Mouse (Mus musculus) limb, embryonic 13.5 days (tissue): Measurements from ENCODE around the gene Wnt3. TPM values are rescaled to one million over a fixed set of nuclear protein-coding genes. Genes with fewer than 3 reads are reported as not detected.

ENCODE experiments used
- ATAC-seq: fragments of 200-750 bp; cut with Nextera tagmentation; 2 replicates; pipeline ENCODE4 v1.8.0; 2017; ENCODE audit warnings: low read depth, moderate number of reproducible peaks, moderate TSS enrichment; ENCODE audit not compliant: low FRiP score
- H3K27ac ChIP-seq: fragments of 300-500 bp; sonication (generic); 2 replicates; pipeline ENCODE4 v1.5.1; 2015; ENCODE audit warnings: inconsistent platforms, mild to moderate bottlenecking, moderate library complexity
- H3K27me3 ChIP-seq: fragments of 300-500 bp; sonication (generic); 2 replicates; pipeline ENCODE4 v1.6.1; 2015; ENCODE audit warnings: mild to moderate bottlenecking, inconsistent platforms
- H3K36me3 ChIP-seq: fragments of 300-500 bp; sonication (generic); 2 replicates; pipeline ENCODE4 v1.6.1; 2015; ENCODE audit warnings: inconsistent platforms, mild to moderate bottlenecking, moderate library complexity
- H3K4me1 ChIP-seq: fragments of 300-500 bp; sonication (generic); 2 replicates; pipeline ENCODE4 v1.6.1; 2015; ENCODE audit warnings: inconsistent platforms
- H3K4me2 ChIP-seq: fragments of 300-500 bp; sonication (generic); replicated peaks from 2 replicates; pipeline ENCODE4 v1.6.1; 2015; ENCODE audit warnings: inconsistent platforms, mild to moderate bottlenecking, moderate library complexity
- H3K4me3 ChIP-seq: fragments of 300-500 bp; sonication (generic); 2 replicates; pipeline ENCODE4 v1.5.1; 2015; ENCODE audit warnings: moderate library complexity, mild to moderate bottlenecking, inconsistent platforms
- H3K9ac ChIP-seq: fragments of 300-500 bp; sonication (generic); 2 replicates; pipeline ENCODE4 v1.6.1; 2015; ENCODE audit warnings: mild to moderate bottlenecking, inconsistent platforms
- H3K9me3 ChIP-seq: fragments of 300-500 bp; sonication (generic); 2 replicates; pipeline ENCODE4 v1.6.1; 2016; ENCODE audit warnings: inconsistent platforms
- WGBS: fragments of 180-500 bp; shearing (Covaris S2); methylation state at CpG from one replicate; pipeline ENCODE4 v1.1.7; 2015; 5-methylcytosine and 5-hydroxymethylcytosine counted together
- polyA plus RNA-seq: library from polyadenylated mRNA; unstranded; fragments of >200 nt; fragmentation: Nextera tagmentation; extraction: Ambion mirVana; gene quantifications from 2 replicates; pipeline ENCODE4 v1.2.1, GENCODE M21; 2015

Wnt3 gene
- polyA plus RNA-seq, 1 experiment from 2014 or later: 14.1 TPM

DNA sequence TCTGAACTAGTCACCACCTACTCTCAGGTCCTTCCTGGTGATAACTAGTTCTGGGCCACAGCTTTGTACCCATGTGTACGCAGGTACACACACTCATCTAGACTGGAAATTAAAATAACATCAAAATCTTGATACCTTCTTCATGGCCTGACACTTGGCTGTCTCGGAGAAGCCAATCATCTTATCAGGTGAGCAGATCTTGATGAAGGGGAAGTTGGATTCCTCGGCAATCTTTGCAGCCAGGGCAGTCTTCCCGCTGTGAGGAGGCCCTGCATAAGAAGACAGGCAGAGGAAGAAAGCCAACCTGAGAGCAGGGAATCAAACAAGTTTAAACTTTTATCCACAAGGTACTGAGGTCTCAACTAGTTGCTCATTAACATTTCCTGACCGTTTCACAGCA, 84.8 kb downstream of the Wnt3 start:
- H3K36me3 ChIP-seq: peaks cover 47% of the 10 kb centered on the region
- ATAC-seq: no peak
- H3K27ac ChIP-seq: no peak overlapping the region

DNA sequence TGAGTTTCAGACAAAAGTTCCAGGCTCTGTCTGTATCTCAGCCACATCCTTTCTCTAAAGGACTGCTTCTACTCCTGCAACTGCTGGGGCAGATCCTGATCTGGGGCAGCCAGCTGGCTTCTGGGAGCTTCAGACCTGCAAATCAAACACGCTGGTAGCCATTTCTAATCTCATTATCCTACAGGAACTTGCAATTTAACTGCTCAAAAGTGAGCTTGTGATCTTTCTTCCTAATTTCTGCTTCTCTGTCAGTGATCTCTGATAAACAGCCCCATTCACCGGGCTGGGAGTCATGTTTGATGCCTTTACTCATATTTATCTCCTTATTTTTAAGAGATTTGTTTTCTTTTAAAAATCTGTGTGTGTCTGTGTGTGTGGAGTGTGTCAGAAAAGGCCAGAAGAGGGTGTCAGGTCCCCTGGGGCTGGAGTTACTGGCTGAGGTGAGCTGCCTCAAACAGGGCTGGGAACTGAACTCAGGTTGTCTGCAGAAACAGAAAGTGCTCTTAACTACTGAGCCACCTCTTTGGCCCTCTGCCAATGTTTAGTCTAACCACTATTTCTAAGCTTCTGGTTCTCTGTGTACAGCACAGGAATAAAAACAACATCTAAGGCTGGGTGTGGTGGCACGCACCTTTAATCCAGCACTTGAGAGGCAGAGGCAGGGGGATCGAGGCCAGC, 86.1 kb downstream of the Wnt3 start:
- H3K4me2 ChIP-seq: no peak overlapping the region
- no peak overlapping the region for H3K9ac ChIP-seq
- no peaks in the 10 kb centered on the region for H3K27me3 ChIP-seq
- no peaks in the 10 kb centered on the region for H3K9me3 ChIP-seq
- no peak for ATAC-seq
- peaks cover 57% of the 10 kb centered on the region for H3K36me3 ChIP-seq
- no peak overlapping the region for H3K27ac ChIP-seq
- no peak overlapping the region for H3K4me3 ChIP-seq
- H3K4me1 ChIP-seq: no peaks in the 10 kb centered on the region
- WGBS: 73% methylated on average over 4 of the region's 4 CpGs

More for the DNA sequence above, 84.8 kb downstream of the Wnt3 start:
- Histone ChIP-seq H3K4me3 (no peak overlapping the region), H3K9ac (no peak overlapping the region), H3K4me2 (no peak overlapping the region), H3K27me3 (no peaks in the 10 kb centered on the region), H3K9me3 (no peaks in the 10 kb centered on the region), H3K4me1 (no peaks in the 10 kb centered on the region)
- 64% methylated on average over 5 of the region's 5 CpGs for WGBS

DNA sequence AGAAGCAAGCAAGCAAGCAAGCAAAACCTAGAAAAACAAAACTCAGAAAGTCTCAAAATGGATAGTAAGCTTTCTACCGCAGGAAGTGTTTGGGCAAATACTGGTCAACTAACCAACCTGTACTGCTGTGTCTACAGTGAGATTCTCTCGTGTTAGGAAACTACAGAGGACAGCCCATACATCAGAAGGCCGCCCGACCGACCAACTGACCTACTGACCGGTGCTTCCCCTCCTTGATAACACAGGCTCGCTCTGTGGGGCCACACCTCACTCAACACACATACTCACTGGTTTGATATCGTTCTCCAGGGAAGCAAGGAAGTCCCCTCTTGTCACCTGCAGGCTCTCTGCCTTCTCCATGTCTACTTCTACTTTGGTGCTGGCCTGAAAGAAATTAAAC, 89.0 kb downstream of the Wnt3 start:
- no peak overlapping the region for H3K4me2 ChIP-seq
- H3K4me1 ChIP-seq: no peaks in the 10 kb centered on the region
- H3K36me3 ChIP-seq: peaks cover 50% of the 10 kb centered on the region
- H3K4me3 ChIP-seq: no peak overlapping the region
- no peak for ATAC-seq
- H3K27ac ChIP-seq: no peak overlapping the region
- H3K27me3 ChIP-seq: no peaks in the 10 kb centered on the region
- no peak overlapping the region for H3K9ac ChIP-seq
- 85% methylated on average over 8 of the region's 8 CpGs for WGBS
- H3K9me3 ChIP-seq: no peaks in the 10 kb centered on the region

DNA sequence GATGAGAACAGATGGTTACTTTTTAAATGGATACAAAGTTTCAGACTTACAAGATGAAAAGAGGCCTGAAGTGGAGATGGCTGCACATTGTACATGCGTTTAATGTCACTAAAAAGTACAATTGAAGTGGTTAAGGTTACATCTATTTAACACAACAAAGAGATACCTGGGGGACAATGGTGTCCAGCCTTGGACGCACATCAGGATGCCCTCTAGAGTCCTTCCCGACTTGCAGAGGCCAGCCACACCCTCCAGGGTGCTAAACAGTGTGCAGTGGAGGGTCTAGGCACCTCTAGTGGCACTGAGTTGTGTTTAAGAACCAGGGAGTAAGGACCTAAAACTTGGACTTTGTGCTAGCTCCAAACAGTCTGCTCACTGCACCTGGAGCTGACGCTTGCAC, 90.5 kb downstream of the Wnt3 start:
- H3K9ac ChIP-seq: no peak overlapping the region
- 93% methylated on average over 4 of the region's 4 CpGs for WGBS
- H3K36me3 ChIP-seq: peaks cover 46% of the 10 kb centered on the region
- no peak overlapping the region for H3K27ac ChIP-seq
- no peak overlapping the region for H3K4me2 ChIP-seq
- H3K4me1 ChIP-seq: no peaks in the 10 kb centered on the region
- no peak for ATAC-seq
- no peaks in the 10 kb centered on the region for H3K9me3 ChIP-seq
- H3K4me3 ChIP-seq: no peak overlapping the region
- H3K27me3 ChIP-seq: no peaks in the 10 kb centered on the region

DNA sequence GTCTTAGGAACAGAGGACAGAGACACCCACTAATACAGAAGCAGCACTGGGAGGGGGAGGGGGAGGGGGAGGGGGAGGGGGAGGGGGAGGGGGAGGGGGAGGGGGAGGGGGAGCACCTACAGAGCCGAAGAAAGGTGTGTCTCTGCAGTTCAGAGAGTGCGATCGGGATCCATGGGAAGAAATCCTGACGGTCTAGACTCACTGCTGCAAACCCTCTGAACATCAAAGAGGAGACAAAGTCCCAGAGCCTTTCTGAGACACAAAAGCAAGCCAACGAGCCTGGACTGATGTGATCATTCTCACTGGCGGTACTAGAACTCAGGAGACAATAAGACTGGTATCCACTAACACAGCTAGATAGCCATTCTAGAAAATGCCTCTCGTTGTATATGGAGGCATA, 91.4 kb downstream of the Wnt3 start:
- H3K4me1 ChIP-seq: no peaks in the 10 kb centered on the region
- no peak overlapping the region for H3K27ac ChIP-seq
- H3K4me3 ChIP-seq: no peak overlapping the region
- no peaks in the 10 kb centered on the region for H3K27me3 ChIP-seq
- 76% methylated on average over 7 of the region's 7 CpGs for WGBS
- H3K9me3 ChIP-seq: no peaks in the 10 kb centered on the region
- H3K9ac ChIP-seq: no peak overlapping the region
- no peak for ATAC-seq
- H3K36me3 ChIP-seq: peaks cover 45% of the 10 kb centered on the region
- H3K4me2 ChIP-seq: no peak overlapping the region

Other genes with a start within 250 kb of the Wnt3 start
- gene Gm884, start 153.0 kb upstream of the Wnt3 start, polyA plus RNA-seq: not detected in 2 replicates
- gene Lyzl6, start 135.3 kb upstream of the Wnt3 start, polyA plus RNA-seq: not detected in 2 replicates
- gene Rprml, start 124.6 kb upstream of the Wnt3 start, polyA plus RNA-seq: 0.14 TPM in 1 of 2 replicates, not detected in the other
- 96.5 and 103 TPM in 2 replicates for gene Gosr2, start 76.3 kb upstream of the Wnt3 start, polyA plus RNA-seq
- 0.83 and 1.1 TPM in 2 replicates for gene Wnt9b, start 24.3 kb upstream of the Wnt3 start, polyA plus RNA-seq
- 51.5 and 55.6 TPM in 2 replicates for gene Nsf, start 179.9 kb downstream of the Wnt3 start, polyA plus RNA-seq
- 81.1 and 84.3 TPM in 2 replicates for gene Arf2, start 192.6 kb downstream of the Wnt3 start, polyA plus RNA-seq